Mouse (Mus musculus) hindbrain, embryonic 14.5 days (tissue): ENCODE data around the gene Cyp27a1. TPM values are rescaled to one million over a fixed set of nuclear protein-coding genes. Genes with fewer than 3 reads are reported as not detected.

ENCODE experiments used
- ATAC-seq: fragments of 200-750 bp; cut with Nextera tagmentation; 2 replicates; pipeline ENCODE4 v1.8.0; 2017; ENCODE audit warnings: moderate number of reproducible peaks, mild to moderate bottlenecking, moderate TSS enrichment, moderate library complexity; ENCODE audit not compliant: low FRiP score
- DNase-seq: peaks from one replicate; pipeline ENCODE4 v3.0.0-alpha.2; 2015; ENCODE audit warnings: low spot score
- H3K27ac ChIP-seq: fragments of 300-500 bp; sonication (generic); 2 replicates; pipeline ENCODE4 v1.5.1; 2014; ENCODE audit warnings: mild to moderate bottlenecking, moderate library complexity
- H3K27me3 ChIP-seq: fragments of 300-500 bp; sonication (generic); 2 replicates; pipeline ENCODE4 v1.6.1; 2014; ENCODE audit warnings: mild to moderate bottlenecking, low read length, mixed read lengths; ENCODE audit not compliant: control insufficient read depth, insufficient read depth
- H3K36me3 ChIP-seq: fragments of 300-500 bp; sonication (generic); replicated peaks from 2 replicates; pipeline ENCODE4 v1.6.1; 2014; ENCODE audit not compliant: control insufficient read depth, insufficient read depth
- H3K4me1 ChIP-seq: fragments of 300-500 bp; sonication (generic); replicated peaks from 2 replicates; pipeline ENCODE4 v1.6.1; 2014; ENCODE audit warnings: antibody characterized with exemption, low read length, mixed read lengths; ENCODE audit not compliant: control insufficient read depth, insufficient read depth
- H3K4me2 ChIP-seq: fragments of 300-500 bp; sonication (generic); replicated peaks from 2 replicates; pipeline ENCODE4 v1.6.1; 2014; ENCODE audit warnings: mild to moderate bottlenecking, moderate library complexity
- H3K4me3 ChIP-seq: fragments of 300-500 bp; sonication (generic); replicated peaks from 2 replicates; pipeline ENCODE4 v1.5.1; 2014; ENCODE audit warnings: mild to moderate bottlenecking, low read length
- H3K9ac ChIP-seq: fragments of 300-500 bp; sonication (generic); 2 replicates; pipeline ENCODE4 v1.6.1; 2014
- H3K9me3 ChIP-seq: fragments of 300-500 bp; sonication (generic); 2 replicates; pipeline ENCODE4 v1.6.1; 2016; ENCODE audit warnings: low read length; ENCODE audit not compliant: control insufficient read depth
- WGBS: fragments of 180-500 bp; shearing (Covaris S2); extraction: QIAGEN DNeasy Blood & Tissue Kit; methylation state at CpG from one replicate; pipeline ENCODE4 v1.1.7; 2014; 5-methylcytosine and 5-hydroxymethylcytosine counted together
- polyA plus RNA-seq: library from polyadenylated mRNA; unstranded; fragments of >200 nt; fragmentation: Nextera tagmentation; extraction: Ambion mirVana; gene quantifications from 2 replicates; pipeline ENCODE4 v1.2.1, GENCODE M21; 2014

Gene Cyp27a1
- polyA plus RNA-seq, 1 experiment from 2014 or later = 3.2 TPM

DNA sequence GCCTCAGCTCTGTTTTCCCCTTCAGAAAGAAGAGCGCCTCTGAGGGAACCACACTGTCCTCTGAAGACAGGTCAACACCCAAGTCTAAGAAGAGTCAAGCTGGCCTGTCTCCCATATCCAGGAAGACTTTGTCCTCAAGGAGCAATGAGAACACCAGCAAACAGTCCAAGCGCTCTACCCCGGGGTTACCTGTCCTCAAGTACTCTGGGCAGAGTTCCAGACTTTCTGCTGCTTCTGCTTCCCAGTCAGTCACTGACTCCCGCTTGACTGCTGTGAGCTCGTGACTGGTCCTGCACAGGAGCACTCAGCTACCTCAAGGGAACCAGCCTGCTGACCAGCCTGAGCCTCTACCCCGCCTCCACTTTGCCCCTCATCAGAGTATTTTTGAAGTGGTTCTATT is 16.0 kb upstream of the Cyp27a1 start:
- no peak overlapping the region for H3K27ac ChIP-seq
- peaks cover 68% of the 10 kb centered on the region for H3K36me3 ChIP-seq
- DNase-seq = no peak
- no peaks in the 10 kb centered on the region for H3K9me3 ChIP-seq
- no peak overlapping the region for H3K9ac ChIP-seq
- no peaks in the 10 kb centered on the region for H3K4me1 ChIP-seq
- WGBS = 93% methylated on average over 6 of the region's 6 CpGs
- no peaks in the 10 kb centered on the region for H3K27me3 ChIP-seq
- no peak overlapping the region for H3K4me2 ChIP-seq
- H3K4me3 ChIP-seq = no peak overlapping the region
- ATAC-seq = no peak

DNA sequence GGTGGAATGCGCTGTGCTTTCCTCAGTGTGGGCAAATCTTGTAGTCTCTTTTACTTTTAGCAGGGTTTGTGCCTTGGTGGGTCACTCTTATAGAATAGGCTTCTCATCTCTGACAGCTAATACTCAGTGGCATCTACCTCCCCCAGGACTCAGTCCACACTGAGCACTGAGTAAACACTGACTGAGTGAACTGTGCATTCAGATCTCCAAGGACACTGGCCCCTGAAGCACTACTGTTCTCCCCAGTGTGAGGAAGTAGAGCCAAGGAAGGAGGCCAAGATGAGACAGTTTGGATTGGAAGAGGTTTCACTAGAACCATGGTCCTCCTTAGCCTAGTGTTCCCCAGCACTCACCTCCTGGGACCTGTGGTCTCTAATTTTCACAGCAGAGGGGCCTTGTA is 15.0 kb upstream of the Cyp27a1 start:
- DNase-seq = no peak
- Histone ChIP-seq H3K27ac (no peak overlapping the region), H3K4me2 (no peak overlapping the region), H3K27me3 (no peaks in the 10 kb centered on the region), H3K4me1 (no peaks in the 10 kb centered on the region), H3K4me3 (no peak overlapping the region), H3K9me3 (no peaks in the 10 kb centered on the region), H3K9ac (no peak overlapping the region), H3K36me3 (peaks cover 65% of the 10 kb centered on the region)
- no peak for ATAC-seq
- WGBS = 100% methylated on average over 1 of the region's 1 CpGs

DNA sequence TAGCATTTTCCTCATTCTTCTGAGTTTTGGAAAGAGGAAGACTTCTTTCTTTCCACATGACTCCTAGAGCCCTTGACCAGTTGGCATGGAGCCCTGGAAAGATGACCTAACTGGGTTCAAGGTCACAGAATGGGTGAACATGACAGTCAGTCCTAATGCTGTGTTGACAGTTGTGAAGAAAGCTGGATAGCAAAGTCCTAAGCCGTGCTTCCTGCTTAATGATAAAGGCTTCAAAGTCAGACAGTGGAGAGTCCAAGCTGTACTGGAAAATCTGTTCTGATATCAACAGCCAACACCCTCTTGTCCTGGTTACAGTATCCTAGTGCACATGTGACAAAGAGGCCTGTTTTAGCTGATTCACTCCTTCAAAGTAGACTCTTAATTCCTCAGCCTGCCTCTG is 14.6 kb upstream of the Cyp27a1 start:
- WGBS = 89% methylated on average over 1 of the region's 1 CpGs
- Histone ChIP-seq H3K9ac (no peak overlapping the region), H3K27ac (no peak overlapping the region), H3K36me3 (peaks cover 62% of the 10 kb centered on the region), H3K4me2 (no peak overlapping the region), H3K27me3 (no peaks in the 10 kb centered on the region), H3K4me1 (no peaks in the 10 kb centered on the region), H3K4me3 (no peak overlapping the region), H3K9me3 (no peaks in the 10 kb centered on the region)
- ATAC-seq (no peak), DNase-seq (no peak)

DNA sequence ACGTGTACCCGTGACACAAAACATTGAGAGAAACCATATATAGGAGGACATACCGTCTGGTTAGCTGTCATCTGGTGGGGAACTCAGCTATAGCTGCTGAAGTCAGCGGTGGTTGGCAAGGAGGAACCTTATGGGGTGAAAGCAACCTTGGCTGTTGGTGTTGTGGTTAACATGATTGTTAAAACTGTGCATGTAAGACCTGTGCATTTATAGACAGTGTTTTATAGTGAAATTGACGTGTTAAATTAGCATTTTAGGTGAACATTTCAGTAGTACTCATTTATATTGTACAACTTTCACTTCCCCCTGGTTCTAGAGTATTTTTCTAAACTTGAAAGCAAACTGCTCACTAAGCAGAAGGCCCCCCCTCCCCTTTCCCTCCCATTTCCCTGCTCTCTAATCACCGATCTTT is 11.2 kb upstream of the Cyp27a1 start:
- Histone ChIP-seq H3K4me2 (no peak overlapping the region), H3K27me3 (no peaks in the 10 kb centered on the region), H3K9me3 (no peaks in the 10 kb centered on the region), H3K36me3 (peaks cover 38% of the 10 kb centered on the region), H3K9ac (no peak overlapping the region), H3K27ac (no peak overlapping the region), H3K4me3 (no peak overlapping the region), H3K4me1 (no peaks in the 10 kb centered on the region)
- DNase-seq = no peak
- ATAC-seq = no peak
- WGBS = 89% methylated on average over 6 of the region's 6 CpGs

DNA sequence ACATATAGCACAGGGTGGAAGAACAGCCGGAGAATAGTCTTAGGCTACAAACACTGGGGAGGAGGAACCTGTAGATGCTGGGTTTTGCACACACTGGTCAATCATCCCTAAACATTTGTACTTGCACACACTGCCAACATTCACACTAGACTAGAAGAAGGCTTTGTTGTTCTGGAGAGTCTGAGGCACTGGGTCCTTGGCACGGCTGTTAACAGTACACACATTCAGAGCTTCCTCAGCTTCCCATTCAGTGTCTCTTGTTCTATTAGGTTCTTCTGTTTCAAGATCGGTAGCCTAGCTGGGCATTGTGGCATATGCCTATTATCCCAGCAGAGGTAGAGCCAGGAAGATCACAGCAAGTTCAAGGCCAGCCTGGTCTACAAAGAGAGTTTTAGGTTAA is 9.2 kb upstream of the Cyp27a1 start:
- no peak overlapping the region for H3K9ac ChIP-seq
- ATAC-seq (no peak), DNase-seq (no peak)
- H3K4me3 ChIP-seq = no peak overlapping the region
- WGBS = 82% methylated on average over 3 of the region's 3 CpGs
- peaks cover 18% of the 10 kb centered on the region for H3K36me3 ChIP-seq
- H3K27me3 ChIP-seq = no peaks in the 10 kb centered on the region
- H3K4me2 ChIP-seq = no peak overlapping the region
- no peak overlapping the region for H3K27ac ChIP-seq
- no peaks in the 10 kb centered on the region for H3K9me3 ChIP-seq
- no peaks in the 10 kb centered on the region for H3K4me1 ChIP-seq

DNA sequence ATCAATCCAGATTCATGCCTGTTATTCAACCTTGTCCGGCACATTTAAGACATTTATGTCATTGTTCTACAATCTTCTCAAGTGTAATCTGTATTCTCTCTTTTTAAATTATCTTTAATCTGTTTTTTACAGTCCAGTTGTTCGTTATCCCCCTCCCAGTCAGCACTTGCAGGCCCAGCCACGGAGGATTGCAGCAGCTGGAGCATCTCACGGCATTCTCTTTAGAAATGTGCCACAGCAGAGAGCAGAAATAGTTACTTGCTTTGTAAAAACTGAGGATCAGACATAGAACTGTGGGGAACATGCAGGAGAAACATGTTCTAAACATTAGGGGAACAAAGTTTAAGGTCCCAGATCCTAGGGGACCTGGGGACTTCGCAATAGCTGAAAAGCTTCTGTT is 8.4 kb upstream of the Cyp27a1 start:
- H3K4me1 ChIP-seq = no peaks in the 10 kb centered on the region
- no peaks in the 10 kb centered on the region for H3K9me3 ChIP-seq
- H3K4me3 ChIP-seq = no peak overlapping the region
- no peak overlapping the region for H3K9ac ChIP-seq
- ATAC-seq (no peak), DNase-seq (no peak)
- no peaks in the 10 kb centered on the region for H3K27me3 ChIP-seq
- 0 out of 2 replicates have a peak, but pooled peaks cover 10% of the 10 kb centered on the region for H3K36me3 ChIP-seq
- 88% methylated on average over 5 of the region's 5 CpGs for WGBS
- H3K27ac ChIP-seq = no peak overlapping the region
- H3K4me2 ChIP-seq = no peak overlapping the region

DNA sequence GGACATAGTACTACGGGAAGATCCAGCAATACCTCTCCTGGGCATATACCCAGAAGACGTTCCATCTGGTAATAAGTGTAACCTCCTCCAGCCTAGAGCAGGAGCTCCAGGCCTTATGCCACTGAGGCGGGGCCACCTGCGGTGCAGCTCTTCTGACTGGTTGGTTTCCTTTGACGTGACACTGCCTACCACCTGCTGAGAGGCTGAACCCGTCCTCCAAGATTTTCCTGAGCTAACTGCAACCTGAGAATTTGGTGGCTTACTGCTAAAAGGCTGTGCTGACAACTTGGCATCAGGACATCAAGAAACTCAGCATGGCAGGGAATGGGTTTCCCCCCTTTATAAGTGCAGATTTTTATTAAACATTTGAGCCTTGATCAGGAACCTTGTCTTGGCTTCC is 3.8 kb upstream of the Cyp27a1 start:
- Histone ChIP-seq H3K9me3 (no peaks in the 10 kb centered on the region), H3K4me3 (no peak overlapping the region), H3K36me3 (0 out of 2 replicates have a peak, but pooled peaks cover 4% of the 10 kb centered on the region), H3K27ac (no peak overlapping the region), H3K27me3 (peaks cover 18% of the 10 kb centered on the region; the same call in 1 of the 2 replicates), H3K4me1 (peaks cover 13% of the 10 kb centered on the region), H3K4me2 (no peak overlapping the region), H3K9ac (no peak overlapping the region)
- ATAC-seq (no peak), DNase-seq (no peak)
- WGBS = 39% methylated on average over 6 of the region's 6 CpGs

DNA sequence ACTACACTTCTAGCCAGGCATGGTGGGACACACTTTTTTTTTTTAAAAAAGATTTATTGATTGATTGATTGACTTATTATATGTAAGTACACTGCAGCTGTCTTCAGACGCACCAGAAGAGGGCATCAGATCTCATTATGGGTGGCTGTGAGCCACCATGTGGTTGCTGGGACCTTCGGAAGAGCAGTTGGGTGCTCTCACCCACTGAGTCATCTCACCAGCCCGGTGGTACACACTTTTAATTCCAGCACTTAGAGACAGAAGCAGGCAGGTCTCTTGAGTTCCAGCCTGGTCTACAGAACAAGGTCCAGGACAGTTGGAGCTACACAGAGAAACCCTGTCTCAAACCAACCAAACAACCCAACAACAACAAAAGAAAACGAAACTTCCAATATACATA is 1.3 kb upstream of the Cyp27a1 start:
- Histone ChIP-seq H3K36me3 (no peaks in the 10 kb centered on the region), H3K27ac (no peak overlapping the region), H3K4me1 (peaks cover 13% of the 10 kb centered on the region), H3K9me3 (no peaks in the 10 kb centered on the region), H3K4me3 (no peak overlapping the region), H3K9ac (no peak overlapping the region), H3K4me2 (no peak overlapping the region), H3K27me3 (peaks cover 18% of the 10 kb centered on the region; the same call in 1 of the 2 replicates)
- 79% methylated on average over 4 of the region's 4 CpGs for WGBS
- DNase-seq (no peak), ATAC-seq (no peak)

DNA sequence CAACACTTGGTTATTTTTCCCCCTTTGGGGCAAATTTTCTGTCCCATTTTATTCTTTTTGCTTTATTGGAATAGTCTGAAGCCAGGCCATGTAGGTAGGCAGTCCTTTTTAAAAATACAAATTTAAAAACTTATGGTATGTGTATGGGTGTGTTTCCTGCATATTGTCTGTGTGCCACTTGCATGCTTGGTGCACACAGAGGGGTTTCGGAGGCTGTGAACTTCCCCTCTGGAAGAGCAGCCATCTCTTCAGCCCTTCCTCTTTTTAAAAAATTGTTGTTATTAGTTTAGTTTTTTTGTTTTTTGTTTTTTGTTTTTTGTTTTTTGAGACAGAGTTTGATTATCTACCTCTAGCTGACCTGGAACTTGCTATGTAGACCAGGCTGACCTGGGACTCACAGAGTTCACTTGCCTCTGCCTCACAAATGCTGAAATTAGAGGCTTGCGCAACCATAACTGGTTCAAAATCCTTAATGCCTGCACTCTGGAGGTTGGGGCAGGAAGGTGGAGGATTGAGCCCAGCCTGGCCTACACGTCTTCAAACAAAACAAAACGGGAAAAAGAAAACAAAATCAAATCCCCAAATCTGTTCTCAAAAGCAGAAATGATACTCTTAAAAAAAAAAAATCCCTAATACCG is 794 bp upstream of the Cyp27a1 start:
- Histone ChIP-seq H3K9me3 (no peaks in the 10 kb centered on the region), H3K36me3 (no peaks in the 10 kb centered on the region), H3K27me3 (peaks cover 18% of the 10 kb centered on the region; the same call in 1 of the 2 replicates), H3K4me1 (peaks cover 13% of the 10 kb centered on the region), H3K4me3 (peak overlapping the region; percentile 38; the same call in 1 of the 2 replicates), H3K4me2 (peak overlapping the region; percentile 84), H3K27ac (no peak overlapping the region), H3K9ac (no peak overlapping the region)
- DNase-seq (no peak), ATAC-seq (no peak)
- 39% methylated on average over 5 of the region's 5 CpGs for WGBS
